Mouse (Mus musculus) mesoderm, embryonic 11.5 days (tissue): Measurements from ENCODE around the gene Iqcg.
"Not testable (repeated sequence)": the region's sequence is repeated elsewhere in the genome, so short reads cannot be mapped to it uniquely, and the experiment has no call there.

Experiments used
- DNase-seq: peaks from one replicate; pipeline ENCODE4 v3.0.0-alpha.2; 2012; ENCODE audit warnings: low read depth, low spot score

Iqcg gene

GRCm38 (mm10) chr16:33056095-33056785 is at the start of gene Iqcg, which contains the start of gene Rpl35a:
Iqcg (minus strand) TSS chr16:33056218.
Rpl35a (plus strand) TSS chr16:33056453.
- peak; percentile 91 for DNase-seq

DNA sequence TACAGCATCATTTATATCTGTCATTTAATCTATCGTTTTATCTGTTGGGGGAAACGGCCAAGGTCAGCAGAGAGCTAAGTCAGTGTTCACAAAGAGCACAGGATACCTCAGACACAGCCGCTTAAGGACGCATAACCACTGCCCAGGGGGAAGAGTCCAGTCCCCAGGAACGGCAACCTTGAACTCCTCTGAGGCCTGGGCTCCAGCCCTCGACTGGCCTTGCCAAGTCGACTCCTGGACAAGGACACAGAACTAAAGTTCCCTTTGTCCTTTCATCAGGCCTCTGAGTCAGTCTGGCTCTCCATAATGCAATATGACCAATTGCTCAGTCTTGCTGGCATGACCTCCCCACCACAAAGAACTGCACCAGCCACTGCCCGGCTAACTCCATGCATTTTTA is 29.6 kb upstream of the Iqcg start:
- no peak for DNase-seq

DNA sequence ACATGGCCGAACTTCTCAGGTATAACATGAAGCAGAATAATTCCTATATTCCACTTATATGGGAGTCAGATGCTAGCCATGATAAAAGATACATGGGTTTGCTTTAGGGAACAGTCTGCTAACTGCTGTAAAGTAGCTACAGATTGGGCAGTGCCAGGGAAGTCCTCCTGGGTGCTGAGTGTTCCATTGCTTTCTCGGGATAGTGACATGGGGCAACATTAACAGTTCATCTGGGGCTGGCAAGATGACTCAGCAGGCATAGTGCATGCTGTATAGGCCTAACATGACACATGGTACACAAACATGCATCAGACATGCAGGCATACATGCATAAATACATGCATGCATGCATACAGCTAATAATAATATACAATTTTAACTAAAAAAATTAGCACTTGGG is 28.0 kb upstream of the Iqcg start:
- DNase-seq = no peak

DNA sequence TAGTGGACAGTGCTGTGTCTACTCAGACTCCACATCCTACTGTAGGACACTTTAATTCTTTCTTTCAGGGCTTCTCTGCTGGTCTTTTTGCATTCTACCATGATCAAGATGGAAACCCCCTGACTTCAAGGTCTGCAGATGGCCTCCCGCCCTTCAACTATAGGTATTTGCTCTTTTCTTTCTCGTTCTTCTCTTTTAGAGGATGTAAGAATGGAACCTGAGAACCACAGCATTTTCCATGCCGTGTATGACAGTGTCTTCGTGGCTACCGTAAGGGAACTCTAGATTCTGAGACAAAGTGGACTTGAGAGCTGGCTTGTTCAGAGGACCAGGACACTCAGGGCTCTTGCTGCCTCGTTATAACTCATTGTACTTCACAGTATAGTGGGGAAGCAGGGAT is 26.9 kb upstream of the Iqcg start:
- DNase-seq = no peak

DNA sequence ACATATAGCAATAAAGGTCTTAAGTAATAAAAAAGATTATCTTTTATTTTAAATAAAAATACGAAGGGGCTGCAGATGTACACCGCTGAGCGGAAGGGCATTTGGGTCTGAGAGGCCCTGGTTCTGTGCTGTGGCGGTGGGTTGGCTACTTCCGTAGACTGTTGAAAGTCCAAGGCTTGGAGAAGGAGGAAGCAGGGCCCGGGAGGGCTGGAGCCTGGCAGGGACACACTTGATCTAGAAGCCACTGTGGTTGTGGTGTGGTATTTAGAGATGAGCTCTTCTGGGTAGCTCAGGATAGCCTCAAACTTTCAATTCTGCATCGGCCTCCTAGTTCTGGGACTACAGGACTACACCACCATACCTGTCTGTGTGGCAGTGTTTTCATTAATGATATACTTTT is 24.0 kb upstream of the Iqcg start:
- no peak for DNase-seq

DNA sequence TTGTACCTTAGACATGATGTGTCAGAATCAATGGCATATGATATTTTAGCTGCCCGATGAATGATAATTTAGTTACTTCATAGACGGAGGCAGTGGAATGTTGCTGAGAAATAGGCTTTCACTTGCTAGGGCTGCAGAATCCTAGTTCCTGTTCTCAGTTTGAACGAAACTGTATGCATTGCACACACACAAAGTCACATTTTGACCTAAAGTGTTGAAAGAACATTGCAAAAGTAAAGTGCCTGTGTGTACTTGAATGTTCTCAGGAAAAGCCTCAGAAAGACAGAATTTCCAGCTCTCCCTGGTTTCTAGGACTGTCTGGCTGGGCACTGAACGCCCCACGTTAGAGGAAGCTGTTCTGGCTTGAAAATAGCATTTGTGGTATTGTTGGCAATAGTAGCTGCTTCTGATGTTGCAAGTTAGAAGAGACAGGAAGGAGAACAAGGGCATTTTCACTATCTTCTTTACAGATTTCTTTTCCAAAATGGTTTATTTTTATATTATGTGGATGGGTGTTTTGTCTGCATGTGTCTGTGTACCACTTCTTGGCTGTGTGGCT is 21.1 kb upstream of the Iqcg start:
- DNase-seq = no peak

DNA sequence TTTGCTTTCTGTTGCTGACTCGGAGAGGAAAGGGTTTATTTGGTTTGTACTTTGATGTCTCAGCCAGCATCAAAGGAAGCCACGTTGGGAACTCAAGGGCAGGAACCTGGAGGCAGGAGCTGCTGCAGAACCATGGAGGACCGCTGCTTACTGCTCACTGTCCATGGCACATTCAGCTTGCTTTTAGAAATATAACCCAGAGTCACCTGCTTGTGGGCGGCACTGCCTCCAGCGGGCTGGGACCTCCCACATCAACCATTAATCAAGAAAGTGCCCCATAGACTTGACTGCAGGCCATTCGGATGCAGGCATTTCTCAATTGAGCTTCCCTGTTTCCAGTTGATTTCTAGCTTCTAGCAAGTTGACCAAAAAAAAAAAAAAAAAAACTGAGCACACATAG is 20.1 kb upstream of the Iqcg start:
- no peak for DNase-seq

GRCm38 (mm10) chr16:33074967-33075366 is 18.9 kb upstream of the Iqcg start:
- no peak for DNase-seq

DNA sequence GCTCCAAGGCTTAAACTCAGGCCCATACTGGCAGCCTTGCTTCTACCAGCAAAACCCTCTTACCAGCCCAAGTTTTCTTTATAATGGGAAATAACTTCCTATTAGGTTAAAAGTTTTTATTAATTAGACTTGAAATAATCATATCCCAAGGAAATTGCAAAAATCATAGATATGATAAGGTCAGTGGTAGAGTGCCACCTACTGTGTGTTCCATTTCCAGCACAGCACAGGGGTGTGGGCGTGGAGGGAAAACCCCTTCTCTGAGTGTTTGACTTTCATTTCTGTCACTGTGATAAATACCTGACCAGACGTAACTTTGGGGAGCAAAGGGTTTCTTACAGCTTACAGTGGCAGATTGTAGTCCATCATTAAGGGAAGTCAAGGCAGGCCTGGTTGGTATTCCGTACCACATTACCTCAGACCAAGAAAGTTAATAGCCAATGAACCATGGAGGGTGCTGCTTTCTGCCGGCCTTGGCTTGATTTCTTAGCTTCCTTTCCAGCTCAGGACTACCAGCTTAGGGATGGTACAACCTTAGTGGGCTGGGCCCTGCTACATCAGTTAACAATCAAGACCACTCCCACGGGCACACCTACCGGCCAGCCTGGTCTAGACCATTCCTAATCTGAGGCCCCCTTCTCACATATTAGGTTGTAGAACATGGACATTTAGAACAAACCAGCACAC is 17.0 kb upstream of the Iqcg start:
- DNase-seq = no peak

- no peak for DNase-seq
Measured at GRCm38 (mm10) chr16:33070928-33071327, 14.9 kb upstream of the Iqcg start.

GRCm38 (mm10) chr16:33064636-33065035 is 8.6 kb upstream of the Iqcg start:
- DNase-seq = no peak

DNA sequence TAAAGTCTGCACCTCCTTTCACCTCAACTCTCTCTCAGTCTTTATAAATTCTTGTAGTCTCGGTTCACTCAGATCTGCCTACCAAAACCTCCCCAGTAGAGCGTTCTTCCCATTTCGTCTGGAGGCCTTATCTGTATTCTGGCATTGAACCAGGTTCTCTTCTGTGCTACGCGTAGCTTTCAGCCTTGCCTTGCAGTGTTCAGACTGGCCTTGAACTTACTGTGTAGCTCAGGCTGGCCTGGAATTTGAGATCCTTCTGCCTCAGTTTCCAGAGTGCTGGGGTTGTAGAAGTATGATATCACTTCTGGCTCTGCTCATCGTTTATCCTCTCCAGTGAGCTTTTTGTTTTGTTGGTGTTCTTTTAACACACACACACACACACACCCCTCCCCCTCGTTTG is 7.2 kb upstream of the Iqcg start:
- DNase-seq = no peak

- DNase-seq = no peak
Measured at GRCm38 (mm10) chr16:33062682-33063131, 6.7 kb upstream of the Iqcg start.

- peak; percentile 95 for DNase-seq
Measured at GRCm38 (mm10) chr16:33062024-33062681, 6.1 kb upstream of the Iqcg start, which contains the start of gene Lmln. Lmln (plus strand) TSS chr16:33062521.

DNA sequence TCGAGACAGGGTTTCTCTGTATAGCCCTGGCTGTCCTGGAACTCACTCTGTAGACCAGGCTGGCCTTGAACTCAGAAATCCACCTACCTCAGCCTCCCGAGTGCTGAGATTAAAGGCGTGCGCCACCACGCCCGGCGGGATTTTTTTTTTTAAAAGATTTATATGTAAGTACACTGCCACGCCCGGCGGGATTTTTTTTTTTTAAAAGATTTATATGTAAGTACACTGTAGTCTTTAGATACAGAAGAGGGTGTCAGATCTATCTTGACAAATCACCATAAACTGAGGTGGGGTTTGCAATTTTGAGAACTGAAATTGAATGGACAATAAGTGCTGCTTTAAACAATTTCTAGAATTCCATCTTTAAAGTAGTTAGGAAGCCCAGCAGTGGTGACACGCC is 5.4 kb upstream of the Iqcg start:
- DNase-seq = no peak

DNA sequence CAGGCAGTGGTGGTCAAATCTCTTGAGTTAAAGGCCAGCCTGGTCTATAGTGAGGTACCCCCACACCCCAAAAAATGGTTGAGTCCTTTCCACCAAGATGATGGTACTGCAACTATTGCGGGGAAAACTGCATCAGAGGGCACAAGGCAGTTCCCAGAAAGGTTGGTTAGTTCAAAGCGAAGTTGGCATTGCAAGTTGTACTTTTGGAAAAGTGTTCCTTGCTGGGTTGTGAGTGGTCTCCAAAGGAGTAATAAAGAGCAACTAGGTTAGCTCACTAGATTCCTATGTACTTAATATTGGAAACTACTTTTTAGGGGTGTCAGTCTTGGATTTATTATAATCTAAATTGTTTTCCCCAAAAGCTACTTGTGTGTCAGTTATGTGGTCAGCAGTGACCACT is 4.9 kb upstream of the Iqcg start:
- no peak for DNase-seq

- no peak for DNase-seq
Measured at GRCm38 (mm10) chr16:33059471-33059870, 3.5 kb upstream of the Iqcg start.

GRCm38 (mm10) chr16:33058656-33059055 is 2.6 kb upstream of the Iqcg start:
- DNase-seq = not testable (repeated sequence)

DNA sequence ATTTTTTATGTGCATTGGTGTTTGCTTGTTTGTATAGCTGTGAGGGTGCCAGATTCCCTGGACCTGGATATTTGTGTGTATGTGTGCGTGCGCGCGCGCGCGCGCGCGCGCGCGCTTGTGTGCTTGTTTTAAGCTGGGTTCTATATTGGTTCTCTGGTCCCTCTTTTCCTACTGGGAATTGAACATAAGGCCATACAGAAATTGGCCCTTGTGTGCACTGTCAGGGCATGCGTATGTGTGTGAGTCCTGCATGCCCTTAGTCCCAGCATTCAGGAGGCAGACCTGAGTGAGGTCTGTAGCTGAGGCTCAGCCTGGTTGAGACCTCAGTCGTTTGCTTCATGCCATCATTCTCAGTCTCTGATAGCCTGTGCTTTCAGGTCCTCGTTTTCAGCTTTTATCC is 2.0 kb upstream of the Iqcg start:
- DNase-seq = no peak

GRCm38 (mm10) chr16:33056786-33057185 is 768 bp upstream of the Iqcg start:
- DNase-seq = peak; percentile 31

GRCm38 (mm10) chr16:33055655-33056054 is 363 bp downstream of the Iqcg start:
- no peak for DNase-seq

DNA sequence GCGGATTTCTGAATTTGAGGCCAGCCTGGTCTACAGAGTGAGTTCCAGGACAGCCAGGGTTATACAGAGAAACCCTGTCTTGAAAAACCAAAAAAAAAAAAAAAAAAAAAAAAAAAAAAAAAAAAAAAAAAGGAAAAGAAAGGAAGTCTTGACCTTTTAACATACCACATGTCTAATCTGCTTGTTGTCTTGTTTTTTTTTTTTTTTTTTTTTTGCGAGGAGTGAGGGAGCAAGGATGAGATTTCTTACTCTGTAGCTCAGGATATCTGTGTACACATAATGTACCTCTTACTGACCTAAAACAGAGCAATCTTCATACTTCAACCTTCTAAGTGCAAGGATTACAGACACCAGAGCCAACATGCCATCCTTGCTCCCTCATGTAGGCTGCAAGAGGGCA is 1.1 kb downstream of the Iqcg start:
- not testable (repeated sequence) for DNase-seq
